Mouse (Mus musculus) left cerebral cortex, postnatal 36 days (tissue): ENCODE data around the gene Entpd7. TPM values are rescaled to one million over a fixed set of nuclear protein-coding genes. Genes with fewer than 3 reads are reported as not detected.

Source experiments
- DNase-seq, 2 experiments: peaks; one replicate each; pipeline ENCODE4 v3.0.0; 2021 to 2022; ENCODE audit warnings: low spot score in 2 of 2, mixed read lengths in 1 of 2
- intact Hi-C: fragments of 180-260 bp; cut with DNase I; formaldehyde crosslinking; loops from one replicate; pipeline ENCODE4 v1.15.1; 2025
- total RNA-seq, 2 experiments: library from RNA; stranded (reverse); gene quantifications; 2 replicates each; pipeline ENCODE4 v1.2.3; 2021

Entpd7 gene
- total RNA-seq, 2 experiments from 2014 or later = 22.5 to 23.3 TPM

GRCm38 (mm10) chr19:43673513-43674315, 15.8 kb upstream of the Entpd7 start:
- no peak for DNase-seq
- intact Hi-C loops = loop anchor here (2.0 kb wide), 1 partner anchor 15 kb away; the partner anchor contains the start of gene Entpd7

GRCm38 (mm10) chr19:43674316-43674689, 15.2 kb upstream of the Entpd7 start:
- no peak for DNase-seq
- intact Hi-C loops = loop anchor here (2.0 kb wide), 1 partner anchor 14 kb away; the partner anchor contains the start of gene Entpd7

- intact Hi-C loops = loop anchor here (2.0 kb wide), 1 partner anchor 14 kb away; the partner anchor contains the start of gene Entpd7
- peak; percentile 98 to 99 for DNase-seq
Measured at GRCm38 (mm10) chr19:43674730-43675524, 14.5 kb upstream of the Entpd7 start, which contains the start of gene Slc25a28. Gene Slc25a28, minus strand, starts transcription at chr19:43674881.

GRCm38 (mm10) chr19:43675525-43676400, 13.7 kb upstream of the Entpd7 start:
- intact Hi-C loops = loop anchor here (2.0 kb wide), 1 partner anchor 13 kb away; the partner anchor contains the start of gene Entpd7
- DNase-seq = peak in 1 of 2 experiments; percentile 55

- no peak for DNase-seq
- intact Hi-C loops = no loop called here
Measured at GRCm38 (mm10) chr19:43678467-43679003, 10.9 kb upstream of the Entpd7 start.

GRCm38 (mm10) chr19:43679474-43679981, 9.9 kb upstream of the Entpd7 start:
- intact Hi-C loops = no loop called here

GRCm38 (mm10) chr19:43681541-43681940, 7.9 kb upstream of the Entpd7 start:
- intact Hi-C loops = no loop called here
- DNase-seq = no peak

More at GRCm38 (mm10) chr19:43679474-43679981, 9.9 kb upstream of the Entpd7 start:
- DNase-seq = no peak

GRCm38 (mm10) chr19:43692815-43693214, 3.3 kb downstream of the Entpd7 start:
- no peak for DNase-seq
- intact Hi-C loops = no loop called here

GRCm38 (mm10) chr19:43695514-43695964, 6.1 kb downstream of the Entpd7 start:
- no peak for DNase-seq
- intact Hi-C loops = no loop called here

GRCm38 (mm10) chr19:43697666-43698370, 8.3 kb downstream of the Entpd7 start:
- no peak for DNase-seq
- intact Hi-C loops = no loop called here

GRCm38 (mm10) chr19:43699021-43699762, 9.7 kb downstream of the Entpd7 start:
- DNase-seq = peak; percentile 31 to 43
- intact Hi-C loops = no loop called here

GRCm38 (mm10) chr19:43699763-43700155, 10.3 kb downstream of the Entpd7 start:
- peak; percentile 19 to 29 for DNase-seq
- intact Hi-C loops = no loop called here

- no peak for DNase-seq
- intact Hi-C loops = no loop called here
Measured at GRCm38 (mm10) chr19:43704211-43704610, 14.7 kb downstream of the Entpd7 start.

- DNase-seq = no peak
- intact Hi-C loops = no loop called here
Measured at GRCm38 (mm10) chr19:43704787-43705497, 15.5 kb downstream of the Entpd7 start.

GRCm38 (mm10) chr19:43708206-43708605, 18.7 kb downstream of the Entpd7 start:
- no peak for DNase-seq
- intact Hi-C loops = no loop called here

GRCm38 (mm10) chr19:43709317-43709716, 19.8 kb downstream of the Entpd7 start:
- DNase-seq = no peak
- intact Hi-C loops = no loop called here
